Mouse (Mus musculus): ENCODE data around the gene Eif4e. TPM values are rescaled to one million over a fixed set of nuclear protein-coding genes. Genes with fewer than 3 reads are reported as not detected.

The Eif4e gene
- polyA plus RNA-seq, 2 experiments, result 74.4 to 180 TPM

- no peaks in the 10 kb centered on the region for H3K27me3 ChIP-seq (ENCODE audit: control insufficient read depth, insufficient read depth, low read length)
- no peak overlapping the region for H3K9ac ChIP-seq (replicated peaks)
- no peak overlapping the region for H3K4me2 ChIP-seq (ENCODE audit: low read depth)
- no peaks in the 10 kb centered on the region for H3K9me3 ChIP-seq (ENCODE audit: control insufficient read depth, low read length)
- 80% methylated on average over 5 of the region's 5 CpGs for WGBS (ENCODE audit: insufficient replicate concordance)
- TF ChIP-seq CTCF (IDR thresholded peaks at IDR 0.05; ENCODE audit: low read depth) (no peak), EP300 (IDR thresholded peaks at IDR 0.05; ENCODE audit: low read depth) (no peak)
- peaks cover 11% of the 10 kb centered on the region for H3K36me3 ChIP-seq (replicated peaks; ENCODE audit: control insufficient read depth, insufficient read depth, low read depth)
- no peak for DNase-seq (ENCODE audit: low read depth in 3 of 3, low spot score in 3 of 3)
- H3K4me3 ChIP-seq (ENCODE audit: insufficient read depth in 1 of 2, low read depth in 2 of 2, low read length in 2 of 2), result no peak overlapping the region
- ATAC-seq (ENCODE audit: insufficient read depth), result no peak
- no peak overlapping the region for H3K27ac ChIP-seq
- no peaks in the 10 kb centered on the region for H3K4me1 ChIP-seq (replicated peaks; ENCODE audit: control insufficient read depth in 2 of 2, insufficient read depth in 2 of 2, low read length in 1 of 2)
These were observed 34.3 kb downstream of the Eif4e start for GRCm38 (mm10) chr3:138560242-138560641.

- H3K27me3 ChIP-seq (ENCODE audit: control insufficient read depth, insufficient read depth, low read length), result no peaks in the 10 kb centered on the region
- peaks cover 11% of the 10 kb centered on the region for H3K36me3 ChIP-seq (replicated peaks; ENCODE audit: control insufficient read depth, insufficient read depth, low read depth)
These were observed 34.9 kb downstream of the Eif4e start for GRCm38 (mm10) chr3:138560886-138561285.

DNA sequence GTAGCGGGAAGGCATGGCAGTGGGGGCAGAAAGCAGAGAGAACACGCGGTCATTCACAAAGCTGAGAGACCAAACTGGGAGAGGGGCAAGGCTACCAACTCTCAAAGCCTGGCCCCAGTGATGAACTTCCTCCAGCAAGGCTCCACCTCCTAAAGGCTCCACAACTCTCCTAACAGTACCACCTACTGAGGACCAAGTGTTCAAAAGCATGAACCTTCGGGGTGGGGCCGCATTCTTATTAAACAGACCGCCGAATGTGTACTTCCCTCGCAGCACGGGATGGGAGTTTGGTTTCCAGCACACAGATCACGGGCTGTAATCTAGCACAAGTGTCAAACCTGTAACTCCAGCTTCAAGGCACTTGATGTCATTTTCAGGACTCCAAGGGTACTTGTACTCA lies 52.9 kb downstream of the Eif4e start:
- Histone ChIP-seq H3K9ac (replicated peaks) (no peak overlapping the region), H3K4me3 (ENCODE audit: insufficient read depth in 1 of 2, low read depth in 2 of 2, low read length in 2 of 2) (no peak overlapping the region), H3K4me1 (replicated peaks; ENCODE audit: control insufficient read depth in 2 of 2, insufficient read depth in 2 of 2, low read length in 1 of 2) (no peaks in the 10 kb centered on the region), H3K9me3 (ENCODE audit: control insufficient read depth, low read length) (no peaks in the 10 kb centered on the region; the same call in 1 of the 2 replicates), H3K27me3 (ENCODE audit: control insufficient read depth, insufficient read depth, low read length) (no peaks in the 10 kb centered on the region), H3K27ac (no peak overlapping the region), H3K4me2 (ENCODE audit: low read depth) (no peak overlapping the region), H3K36me3 (replicated peaks; ENCODE audit: control insufficient read depth, insufficient read depth, low read depth) (no peaks in the 10 kb centered on the region)
- TF ChIP-seq CTCF (IDR thresholded peaks at IDR 0.05; ENCODE audit: low read depth) (no peak), EP300 (IDR thresholded peaks at IDR 0.05; ENCODE audit: low read depth) (no peak)
- 82% methylated on average over 10 of the region's 10 CpGs for WGBS (ENCODE audit: insufficient replicate concordance)
- no peak for DNase-seq (ENCODE audit: low read depth in 3 of 3, low spot score in 3 of 3)
- no peak for ATAC-seq (ENCODE audit: insufficient read depth)

More at GRCm38 (mm10) chr3:138560886-138561285, 34.9 kb downstream of the Eif4e start:
- DNase-seq (ENCODE audit: low read depth in 3 of 3, low spot score in 3 of 3) (no peak), ATAC-seq (ENCODE audit: insufficient read depth) (no peak)
- no peaks in the 10 kb centered on the region for H3K4me1 ChIP-seq (replicated peaks; ENCODE audit: control insufficient read depth in 2 of 2, insufficient read depth in 2 of 2, low read length in 1 of 2)
- H3K9ac ChIP-seq (replicated peaks), result no peak overlapping the region
- 82% methylated on average over 3 of the region's 3 CpGs for WGBS (ENCODE audit: insufficient replicate concordance)
- H3K9me3 ChIP-seq (ENCODE audit: control insufficient read depth, low read length), result no peaks in the 10 kb centered on the region
- H3K4me2 ChIP-seq (ENCODE audit: low read depth), result no peak overlapping the region
- no peak overlapping the region for H3K27ac ChIP-seq
- H3K4me3 ChIP-seq (ENCODE audit: insufficient read depth in 1 of 2, low read depth in 2 of 2, low read length in 2 of 2), result no peak overlapping the region
- TF ChIP-seq EP300 (IDR thresholded peaks at IDR 0.05; ENCODE audit: low read depth), result no peak
- no peak for TF ChIP-seq CTCF (IDR thresholded peaks at IDR 0.05; ENCODE audit: low read depth)

DNA sequence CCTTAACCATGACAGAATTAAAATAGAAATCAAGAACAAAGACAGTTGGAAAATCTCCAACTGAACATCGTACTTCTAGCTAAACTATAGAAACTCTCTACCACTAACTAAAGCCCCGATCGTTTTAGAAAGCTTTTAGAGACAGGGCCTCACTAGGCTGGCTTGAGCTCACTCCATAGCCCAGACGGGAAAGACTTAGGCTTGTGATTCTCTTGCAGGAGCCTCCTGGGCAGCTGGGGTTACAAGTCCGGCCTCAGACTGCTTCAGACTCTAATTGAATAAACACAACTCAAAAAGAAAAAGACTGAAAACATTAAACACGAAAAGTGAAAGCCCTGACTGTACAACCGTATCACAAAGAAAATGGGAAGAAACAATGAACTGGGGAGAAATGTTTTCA lies 60.2 kb downstream of the Eif4e start:
- TF ChIP-seq CTCF (IDR thresholded peaks at IDR 0.05; ENCODE audit: low read depth), result no peak
- TF ChIP-seq EP300 (IDR thresholded peaks at IDR 0.05; ENCODE audit: low read depth), result no peak
- H3K4me3 ChIP-seq (ENCODE audit: insufficient read depth in 1 of 2, low read depth in 2 of 2, low read length in 2 of 2), result no peak overlapping the region

GRCm38 (mm10) chr3:138587137-138587536 lies 61.2 kb downstream of the Eif4e start:
- H3K27me3 ChIP-seq (ENCODE audit: control insufficient read depth, insufficient read depth, low read length), result no peaks in the 10 kb centered on the region
- no peak overlapping the region for H3K4me3 ChIP-seq (ENCODE audit: insufficient read depth in 1 of 2, low read depth in 2 of 2, low read length in 2 of 2)
- no peaks in the 10 kb centered on the region; the same call in 1 of the 2 replicates for H3K9me3 ChIP-seq (ENCODE audit: control insufficient read depth, low read length)
- DNase-seq (ENCODE audit: low read depth in 3 of 3, low spot score in 3 of 3) (no peak), ATAC-seq (ENCODE audit: insufficient read depth) (no peak)
- no peak overlapping the region for H3K9ac ChIP-seq (replicated peaks)
- H3K4me1 ChIP-seq (replicated peaks; ENCODE audit: control insufficient read depth in 2 of 2, insufficient read depth in 2 of 2, low read length in 1 of 2), result no peaks in the 10 kb centered on the region
- no peaks in the 10 kb centered on the region for H3K36me3 ChIP-seq (replicated peaks; ENCODE audit: control insufficient read depth, insufficient read depth, low read depth)
- TF ChIP-seq EP300 (IDR thresholded peaks at IDR 0.05; ENCODE audit: low read depth), result no peak
- no peak for TF ChIP-seq CTCF (IDR thresholded peaks at IDR 0.05; ENCODE audit: low read depth)
- no peak overlapping the region for H3K27ac ChIP-seq
- no peak overlapping the region for H3K4me2 ChIP-seq (ENCODE audit: low read depth)
- WGBS (ENCODE audit: insufficient replicate concordance), result 69% methylated on average over 4 of the region's 4 CpGs

More for the DNA sequence above, 60.2 kb downstream of the Eif4e start:
- Histone ChIP-seq H3K36me3 (replicated peaks; ENCODE audit: control insufficient read depth, insufficient read depth, low read depth) (no peaks in the 10 kb centered on the region), H3K27me3 (ENCODE audit: control insufficient read depth, insufficient read depth, low read length) (no peaks in the 10 kb centered on the region), H3K4me2 (ENCODE audit: low read depth) (no peak overlapping the region), H3K9me3 (ENCODE audit: control insufficient read depth, low read length) (no peaks in the 10 kb centered on the region; the same call in 1 of the 2 replicates), H3K9ac (replicated peaks) (no peak overlapping the region), H3K4me1 (replicated peaks; ENCODE audit: control insufficient read depth in 2 of 2, insufficient read depth in 2 of 2, low read length in 1 of 2) (no peaks in the 10 kb centered on the region), H3K27ac (no peak overlapping the region)
- DNase-seq (ENCODE audit: low read depth in 3 of 3, low spot score in 3 of 3) (no peak), ATAC-seq (ENCODE audit: insufficient read depth) (no peak)
- 61% methylated on average over 7 of the region's 7 CpGs for WGBS (ENCODE audit: insufficient replicate concordance)
